Mouse (Mus musculus) heart, adult 2 months (tissue): ENCODE data around the gene Zfhx3.

Source experiments
- CTCF ChIP-seq: fragments of 200-600 bp; IDR thresholded peaks from 2 replicates; pipeline ENCODE4 v1.8.1; 2022; ENCODE audit warnings: antibody characterized with exemption, mild to moderate bottlenecking, moderate library complexity
- EP300 ChIP-seq: fragments of 200-500 bp; IDR thresholded peaks from 2 replicates; pipeline ENCODE4 v1.6.1; 2011; ENCODE audit warnings: low read depth, low read length, control low read depth; ENCODE audit not compliant: insufficient read depth
- POLR2A ChIP-seq: fragments of 200-500 bp; IDR thresholded peaks from 2 replicates; pipeline ENCODE4 v1.6.1; 2011; ENCODE audit warnings: mild to moderate bottlenecking, low read depth, low read length, control low read depth; ENCODE audit not compliant: insufficient read depth

DNA sequence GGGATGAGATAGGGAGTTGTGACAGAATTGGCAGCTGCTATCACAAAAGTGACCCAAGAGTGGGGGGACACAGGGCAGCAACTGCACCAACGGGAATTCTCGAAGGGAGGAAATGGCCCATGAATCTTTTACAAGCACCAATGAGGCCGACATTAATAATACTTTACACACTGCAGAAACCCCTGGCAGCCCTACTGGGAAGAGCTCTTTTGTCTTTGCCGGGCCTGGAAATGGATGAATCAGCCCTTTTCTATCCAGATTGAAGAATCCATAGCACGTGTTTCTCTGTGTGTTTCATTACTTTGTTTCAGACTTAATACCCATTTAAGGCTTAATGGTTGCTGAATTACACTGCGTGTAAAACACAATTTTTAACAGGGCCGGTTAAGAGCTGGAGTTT lies 430.6 kb downstream of the Zfhx3 start:
- TF ChIP-seq EP300 = no peak
- no peak for TF ChIP-seq POLR2A
- TF ChIP-seq CTCF = no peak
